Mouse (Mus musculus) thymus, adult 2 months (tissue): ENCODE measurements around the gene Gpr157. TPM values are rescaled to one million over a fixed set of nuclear protein-coding genes. Genes with fewer than 3 reads are reported as not detected.

Experiments
- DNase-seq: peaks from one replicate; pipeline ENCODE4 v3.0.0; 2021
- H3K27ac ChIP-seq: fragments of 200-500 bp; 2 replicates; pipeline ENCODE4 v1.5.1; 2012; ENCODE audit warnings: low read length, control low read depth; ENCODE audit not compliant: control insufficient read depth, insufficient read depth
- H3K27me3 ChIP-seq: fragments of 200-500 bp; 2 replicates; pipeline ENCODE4 v1.6.1; 2012; ENCODE audit warnings: mild to moderate bottlenecking, low read length, moderate library complexity, mixed read lengths; ENCODE audit not compliant: control insufficient read depth, insufficient read depth
- H3K36me3 ChIP-seq: fragments of 200-500 bp; 2 replicates; pipeline ENCODE4 v1.6.1; 2012; ENCODE audit warnings: mild to moderate bottlenecking, low read length, moderate library complexity; ENCODE audit not compliant: control insufficient read depth, insufficient read depth
- H3K4me1 ChIP-seq: fragments of 200-500 bp; replicated peaks from 2 replicates; pipeline ENCODE4 v1.6.1; 2012; ENCODE audit warnings: low read length; ENCODE audit not compliant: control insufficient read depth, insufficient read depth
- H3K4me3 ChIP-seq: fragments of 200-500 bp; 2 replicates; pipeline ENCODE4 v1.5.1; 2012; ENCODE audit warnings: mild to moderate bottlenecking, low read length, control low read depth, moderate library complexity; ENCODE audit not compliant: control insufficient read depth, insufficient read depth
- CTCF ChIP-seq: fragments of 200-500 bp; IDR thresholded peaks from 2 replicates; pipeline ENCODE4 v1.5.1; 2012; ENCODE audit warnings: mild to moderate bottlenecking, control low read depth, low read length, moderate library complexity, borderline replicate concordance; ENCODE audit not compliant: control insufficient read depth, poor library complexity, insufficient read depth; ENCODE audit errors: extremely low read depth
- POLR2A ChIP-seq: fragments of 200-500 bp; IDR thresholded peaks from 2 replicates; pipeline ENCODE4 v1.6.1; 2012; ENCODE audit warnings: mild to moderate bottlenecking, low read length, control low read depth, moderate library complexity; ENCODE audit not compliant: control insufficient read depth, poor library complexity, insufficient read depth; ENCODE audit errors: extremely low read depth
- WGBS: fragments of 180-500 bp; shearing (Covaris S2); methylation state at CpG from one replicate; pipeline ENCODE4 v1.1.7; 2018; 5-methylcytosine and 5-hydroxymethylcytosine counted together
- polyA plus RNA-seq: library from polyadenylated mRNA; depleted of rRNA; stranded (reverse); fragments of >200 nt; gene quantifications from 2 replicates; pipeline ENCODE4 v1.2.3, GENCODE M21; 2012

Gpr157 gene
- polyA plus RNA-seq, 1 experiment: 7.4 TPM

- H3K4me3 ChIP-seq: no peak overlapping the region
- no peaks in the 10 kb centered on the region for H3K27me3 ChIP-seq
- no peaks in the 10 kb centered on the region for H3K36me3 ChIP-seq
- DNase-seq: no peak
- 0 out of 2 replicates have a peak, but pooled peaks cover 3% of the 10 kb centered on the region for H3K4me1 ChIP-seq
- H3K27ac ChIP-seq: no peak overlapping the region
- TF ChIP-seq POLR2A (no peak), CTCF (no peak)
- WGBS: 91% methylated on average over 7 of the region's 7 CpGs
These were observed 48.1 kb downstream of the Gpr157 start for GRCm38 (mm10) chr4:150135254-150135653.

GRCm38 (mm10) chr4:150136693-150137092 lies 49.5 kb downstream of the Gpr157 start:
- no peaks in the 10 kb centered on the region for H3K36me3 ChIP-seq
- H3K4me1 ChIP-seq: 0 out of 2 replicates have a peak, but pooled peaks cover 3% of the 10 kb centered on the region
- no peak for TF ChIP-seq POLR2A
- TF ChIP-seq CTCF: peak; percentile 92
- H3K4me3 ChIP-seq: no peak overlapping the region
- DNase-seq: peak; percentile 71
- H3K27ac ChIP-seq: no peak overlapping the region
- no peaks in the 10 kb centered on the region for H3K27me3 ChIP-seq
- WGBS: 10% methylated on average over 10 of the region's 10 CpGs

- Histone ChIP-seq H3K4me1 (0 out of 2 replicates have a peak, but pooled peaks cover 3% of the 10 kb centered on the region), H3K4me3 (no peak overlapping the region), H3K27ac (no peak overlapping the region), H3K27me3 (no peaks in the 10 kb centered on the region), H3K36me3 (no peaks in the 10 kb centered on the region)
- 90% methylated on average over 7 of the region's 7 CpGs for WGBS
- no peak for DNase-seq
- TF ChIP-seq CTCF (no peak), POLR2A (no peak)
These were observed 50.4 kb downstream of the Gpr157 start for GRCm38 (mm10) chr4:150137368-150138083.

- whole genome bisulfite sequencing: 28% methylated on average over 9 of the region's 9 CpGs
- Histone ChIP-seq H3K27ac (no peak overlapping the region), H3K36me3 (no peaks in the 10 kb centered on the region), H3K27me3 (no peaks in the 10 kb centered on the region), H3K4me1 (0 out of 2 replicates have a peak, but pooled peaks cover 3% of the 10 kb centered on the region), H3K4me3 (no peak overlapping the region)
- DNase-seq: peak; percentile 40
- TF ChIP-seq CTCF (no peak), POLR2A (no peak)
These were observed 50.9 kb downstream of the Gpr157 start for GRCm38 (mm10) chr4:150138084-150138543.

GRCm38 (mm10) chr4:150139090-150139489 lies 51.9 kb downstream of the Gpr157 start:
- DNase-seq: no peak
- Histone ChIP-seq H3K27me3 (no peaks in the 10 kb centered on the region), H3K27ac (no peak overlapping the region), H3K36me3 (no peaks in the 10 kb centered on the region), H3K4me1 (0 out of 2 replicates have a peak, but pooled peaks cover 3% of the 10 kb centered on the region), H3K4me3 (no peak overlapping the region)
- 79% methylated on average over 13 of the region's 13 CpGs for WGBS
- no peak for TF ChIP-seq POLR2A
- TF ChIP-seq CTCF: no peak

GRCm38 (mm10) chr4:150140346-150140745 lies 53.2 kb downstream of the Gpr157 start:
- H3K4me3 ChIP-seq: no peak overlapping the region
- H3K4me1 ChIP-seq: 0 out of 2 replicates have a peak, but pooled peaks cover 3% of the 10 kb centered on the region
- H3K27me3 ChIP-seq: no peaks in the 10 kb centered on the region
- no peak for DNase-seq
- TF ChIP-seq POLR2A (no peak), CTCF (no peak)
- H3K36me3 ChIP-seq: no peaks in the 10 kb centered on the region
- no peak overlapping the region for H3K27ac ChIP-seq
- 92% methylated on average over 7 of the region's 7 CpGs for WGBS
